Mouse (Mus musculus): ENCODE measurements at regions not wholly inside any gene's neighbourhood (a gene's known extent, or its start where the extent isn't known, plus 50 kb on each side); places are given as distances from the start of the nearest gene placed in this dataset.

DNA sequence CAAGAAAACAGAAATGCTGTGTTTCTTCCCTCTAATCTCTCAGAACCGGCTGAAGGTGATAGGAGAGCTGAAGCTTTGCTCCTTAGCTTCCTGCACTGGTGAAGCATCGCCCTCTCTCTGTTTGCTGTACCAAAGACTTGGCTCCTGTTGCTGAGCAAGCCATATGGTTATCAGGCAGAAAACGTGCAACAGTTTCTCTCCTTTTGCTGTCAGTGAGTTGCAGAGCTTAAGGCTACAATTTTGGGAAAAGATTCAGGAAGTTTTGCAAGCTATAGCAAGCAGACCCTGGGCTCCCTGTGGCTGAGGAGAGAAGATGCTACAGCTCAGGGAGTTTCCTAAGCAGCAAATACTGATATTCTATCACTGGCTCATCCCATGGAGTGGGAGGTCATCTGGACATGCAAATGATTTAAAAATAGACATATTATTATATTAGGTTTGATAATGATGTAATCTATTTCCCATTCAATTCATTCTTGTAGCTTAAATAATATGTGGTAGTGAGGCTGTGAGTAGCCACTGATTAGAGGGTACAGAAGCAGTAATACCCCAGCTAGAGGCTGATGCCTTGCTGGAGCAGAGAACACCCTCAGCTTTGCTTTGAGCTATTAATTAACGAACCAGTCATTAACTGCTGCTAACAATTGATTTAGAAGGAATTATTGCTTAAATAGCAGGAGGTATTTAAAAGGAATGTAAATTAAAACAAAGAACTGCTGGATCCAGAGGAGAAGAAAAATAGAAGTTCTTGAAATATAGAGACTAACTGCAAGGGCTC, 240.1 kb upstream of the Emcn start:
- no peak for DNase-seq (ENCODE audit: low spot score in 2 of 2)

DNA sequence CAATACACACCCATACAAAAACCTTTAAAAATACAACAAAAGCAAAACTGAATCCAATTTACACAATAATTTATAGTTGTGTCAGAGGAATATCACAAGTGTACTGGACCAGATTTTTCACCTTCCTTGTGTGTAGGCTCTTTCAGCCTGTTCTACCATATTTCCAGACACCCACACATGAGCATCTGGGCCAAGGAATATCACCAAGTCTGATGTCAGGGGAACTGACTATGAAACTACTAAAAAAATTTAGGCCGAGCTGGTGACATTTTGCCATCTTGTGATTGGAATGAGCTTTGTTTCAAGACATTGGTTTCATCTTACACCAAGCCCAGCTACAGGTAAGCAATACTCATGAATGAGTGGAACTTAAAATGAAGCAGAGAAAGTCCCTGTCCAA, 234.9 kb upstream of the Emcn start:
- DNase-seq (ENCODE audit: low spot score in 2 of 2) = no peak

DNA sequence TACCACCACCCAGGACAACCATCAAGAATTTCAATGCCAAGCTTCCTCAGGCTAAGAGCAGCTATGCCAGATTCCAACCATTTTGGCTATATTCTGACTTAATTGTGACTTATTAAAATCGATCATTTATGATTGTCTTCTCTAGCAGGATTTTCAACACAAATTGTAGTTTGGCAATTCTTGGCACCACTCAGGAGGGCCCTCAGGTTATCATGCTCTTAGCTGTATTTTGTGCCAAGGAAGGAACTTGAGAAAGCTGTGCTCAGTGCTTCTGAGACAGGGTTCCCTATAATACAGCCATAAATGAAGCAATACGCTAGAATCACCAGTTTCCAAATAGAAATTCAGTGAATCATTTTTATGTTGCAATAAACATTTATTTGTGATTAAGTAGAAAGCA, 232.7 kb upstream of the Emcn start:
- DNase-seq (ENCODE audit: low spot score in 2 of 2) = no peak

DNA sequence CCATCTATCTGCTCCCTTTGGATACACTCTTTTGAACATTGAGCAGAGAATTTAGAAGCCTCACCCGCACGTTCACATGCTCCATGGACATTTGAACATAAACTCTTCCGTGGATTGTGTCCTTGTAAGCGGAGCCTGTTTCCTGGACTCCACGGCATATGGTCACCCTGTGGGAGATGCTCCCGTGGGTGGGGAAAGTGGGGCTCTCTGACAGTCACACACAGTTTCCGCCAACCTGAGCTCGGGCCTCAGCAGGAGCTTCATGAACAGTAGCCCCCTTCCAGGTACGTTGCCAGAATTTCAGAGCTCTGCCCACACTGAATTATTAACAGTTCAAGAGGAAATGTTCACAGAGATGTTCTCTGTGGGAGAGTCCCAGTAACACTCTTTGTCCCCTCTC, 231.1 kb upstream of the Emcn start:
- no peak for DNase-seq (ENCODE audit: low spot score in 2 of 2)

DNA sequence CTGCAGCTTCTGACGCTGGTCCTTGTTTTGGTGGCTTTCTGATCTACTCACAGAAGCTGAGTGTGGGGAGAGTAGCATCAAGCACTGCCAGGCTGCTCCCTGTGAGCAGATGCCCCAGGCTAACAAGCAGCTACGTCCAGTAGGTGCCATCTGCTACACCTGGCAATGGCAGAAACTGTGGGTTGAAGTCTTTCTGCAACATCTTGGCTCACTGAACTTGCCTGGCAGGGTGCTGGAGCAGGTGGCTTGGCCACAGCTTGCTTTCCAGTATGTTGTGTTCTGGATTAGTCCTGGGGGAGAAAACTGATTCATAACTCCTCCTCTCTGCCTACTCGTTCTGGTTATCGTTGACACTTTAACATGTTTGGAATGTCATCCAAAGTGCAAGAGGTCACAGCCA, 230.4 kb upstream of the Emcn start:
- no peak for DNase-seq (ENCODE audit: low spot score in 2 of 2)

DNA sequence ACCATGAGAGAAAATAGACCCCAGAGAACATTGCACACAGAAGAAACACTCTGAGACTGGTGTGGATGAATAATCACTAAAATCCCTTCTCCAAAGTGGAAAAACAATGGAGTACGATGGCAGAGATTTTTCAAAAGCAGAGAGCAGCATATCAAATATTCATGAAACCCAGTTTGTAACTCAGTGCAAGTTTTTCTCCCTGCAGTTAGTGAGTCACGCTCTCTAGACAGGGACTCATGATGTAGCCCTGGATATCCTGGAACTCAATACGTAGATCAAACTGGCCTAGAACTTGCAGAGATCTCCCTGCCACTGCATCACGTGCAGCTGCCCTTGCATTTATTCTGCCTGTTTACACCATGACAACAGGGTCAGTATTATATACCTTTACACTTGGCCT, 210.9 kb upstream of the Emcn start:
- DNase-seq (ENCODE audit: low spot score in 2 of 2) = no peak

DNA sequence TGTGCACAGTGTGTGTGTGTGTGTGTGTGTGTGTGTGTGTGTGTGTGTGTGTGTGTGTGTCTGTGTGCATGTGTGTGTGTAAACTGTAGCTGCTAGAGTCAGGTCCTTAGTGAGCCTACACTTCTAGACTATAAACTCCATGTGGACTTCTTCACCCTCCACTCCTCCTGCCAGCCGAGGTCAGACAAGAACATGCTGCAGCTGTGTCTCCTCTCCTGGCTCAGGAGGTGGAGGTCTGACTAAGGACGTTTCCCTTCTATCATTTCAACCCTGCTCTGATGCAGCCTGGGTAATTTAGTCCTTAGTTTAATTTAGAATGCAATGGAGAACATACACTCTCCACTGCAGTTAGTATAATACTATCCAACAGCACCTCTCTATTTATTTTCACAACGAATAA, 198.8 kb upstream of the Emcn start:
- no peak for DNase-seq (ENCODE audit: low spot score in 2 of 2)

DNA sequence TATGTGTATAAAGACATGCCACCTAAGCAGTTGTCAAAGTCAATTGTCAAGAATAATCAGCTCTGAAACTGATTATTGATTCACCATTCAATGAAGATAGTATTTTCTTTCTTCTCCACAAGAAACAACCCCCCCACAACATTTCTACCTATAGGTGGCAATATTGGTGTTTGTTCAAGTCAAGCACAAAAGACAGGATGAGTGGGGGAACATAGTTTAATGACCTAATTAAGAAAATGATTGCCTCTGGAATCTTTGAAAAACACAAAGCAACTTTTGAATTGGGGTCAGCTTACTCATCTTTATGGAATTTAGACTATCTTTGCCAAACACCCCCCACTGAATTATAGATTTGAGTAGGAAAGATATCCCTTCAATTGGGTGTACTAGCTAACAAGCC, 194.8 kb upstream of the Emcn start:
- no peak for DNase-seq (ENCODE audit: low spot score in 2 of 2)

DNA sequence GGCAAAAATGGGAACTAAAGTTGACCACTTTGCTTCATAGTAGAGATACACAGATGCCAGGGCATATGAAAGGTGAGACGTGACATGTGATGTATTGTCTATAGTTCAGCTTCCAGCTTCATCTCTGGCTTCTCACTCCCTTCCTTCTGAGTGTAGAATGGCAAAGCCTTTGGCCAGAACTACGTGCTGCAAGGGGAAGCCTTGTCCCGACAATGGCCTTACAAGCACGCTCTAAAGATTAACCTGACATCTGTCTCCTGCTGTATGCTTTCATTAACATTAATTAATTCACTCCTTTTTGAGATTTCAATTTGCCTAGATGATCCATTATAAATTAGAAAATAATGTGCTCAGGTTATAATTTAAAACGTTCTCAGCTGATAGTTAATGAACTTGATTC, 193.5 kb upstream of the Emcn start:
- DNase-seq (ENCODE audit: low spot score in 2 of 2) = no peak

DNA sequence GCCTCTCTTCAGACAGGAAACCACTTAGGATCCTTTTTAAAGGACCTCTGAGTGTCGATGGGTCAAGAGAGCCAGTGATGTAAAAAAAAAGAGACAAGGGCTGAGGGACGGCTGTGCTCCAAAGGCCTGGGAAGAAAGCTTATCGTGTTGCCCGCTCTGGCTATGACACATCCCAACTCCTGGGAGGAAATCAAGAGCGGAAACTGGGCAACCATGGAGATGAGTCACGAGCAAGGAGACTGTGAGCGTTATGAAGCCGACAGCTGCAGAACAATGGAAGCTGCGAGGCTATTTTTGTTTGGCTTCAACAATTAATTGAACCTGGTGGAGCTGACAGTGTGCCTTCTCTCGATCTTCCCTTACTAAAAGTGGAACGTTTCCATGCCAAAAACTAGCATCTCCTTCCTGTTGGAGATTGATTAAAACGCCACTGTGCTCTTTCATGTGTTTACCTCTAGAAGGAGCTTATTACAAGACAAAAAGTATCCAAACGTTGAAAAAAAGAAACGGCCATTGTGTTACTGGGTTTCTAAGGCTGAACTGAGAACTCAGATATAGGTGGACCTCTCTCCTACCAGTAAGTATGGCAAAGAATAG, 190.4 kb upstream of the Emcn start:
- peak in 1 of 2 experiments; percentile 4 for DNase-seq (ENCODE audit: low spot score in 2 of 2)

DNA sequence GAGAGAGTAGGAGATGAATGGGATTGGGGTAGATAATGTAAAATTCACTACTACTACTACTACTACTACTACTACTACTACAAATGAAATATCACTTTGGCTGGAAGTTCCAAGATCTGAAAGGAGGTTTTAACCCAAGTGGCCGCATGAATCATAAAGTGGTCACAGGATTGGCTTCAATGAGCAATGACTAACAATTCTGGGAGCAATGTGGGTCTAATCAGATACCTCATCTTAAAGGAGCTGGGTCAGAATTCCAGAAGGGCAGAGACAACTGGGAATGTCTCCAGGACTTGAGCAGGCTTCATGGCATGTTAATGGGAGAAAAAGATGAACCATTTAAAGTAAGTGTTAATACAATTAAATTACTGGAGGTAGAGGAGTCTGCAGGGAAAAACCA, 189.4 kb upstream of the Emcn start:
- DNase-seq (ENCODE audit: low spot score in 2 of 2) = no peak

DNA sequence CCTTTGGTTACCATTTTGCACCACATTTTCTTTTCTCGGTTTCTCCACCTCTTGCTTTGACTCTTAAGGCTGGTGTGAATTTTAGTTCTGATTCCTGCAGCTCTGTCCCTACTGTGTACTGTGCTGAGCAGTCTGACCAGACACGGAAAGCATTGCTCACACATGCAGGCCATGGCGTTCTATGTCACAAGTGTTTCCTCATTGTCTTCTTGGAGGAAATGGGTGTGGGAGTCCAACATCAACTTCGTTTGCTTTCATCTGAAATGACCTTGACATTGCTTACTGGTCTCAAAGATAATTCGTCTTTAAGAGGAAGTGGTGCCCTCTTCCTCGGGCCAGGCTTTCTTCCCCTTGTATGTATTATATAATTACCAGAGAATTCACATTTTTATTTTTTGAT, 187.6 kb upstream of the Emcn start:
- DNase-seq (ENCODE audit: low spot score in 2 of 2) = no peak

DNA sequence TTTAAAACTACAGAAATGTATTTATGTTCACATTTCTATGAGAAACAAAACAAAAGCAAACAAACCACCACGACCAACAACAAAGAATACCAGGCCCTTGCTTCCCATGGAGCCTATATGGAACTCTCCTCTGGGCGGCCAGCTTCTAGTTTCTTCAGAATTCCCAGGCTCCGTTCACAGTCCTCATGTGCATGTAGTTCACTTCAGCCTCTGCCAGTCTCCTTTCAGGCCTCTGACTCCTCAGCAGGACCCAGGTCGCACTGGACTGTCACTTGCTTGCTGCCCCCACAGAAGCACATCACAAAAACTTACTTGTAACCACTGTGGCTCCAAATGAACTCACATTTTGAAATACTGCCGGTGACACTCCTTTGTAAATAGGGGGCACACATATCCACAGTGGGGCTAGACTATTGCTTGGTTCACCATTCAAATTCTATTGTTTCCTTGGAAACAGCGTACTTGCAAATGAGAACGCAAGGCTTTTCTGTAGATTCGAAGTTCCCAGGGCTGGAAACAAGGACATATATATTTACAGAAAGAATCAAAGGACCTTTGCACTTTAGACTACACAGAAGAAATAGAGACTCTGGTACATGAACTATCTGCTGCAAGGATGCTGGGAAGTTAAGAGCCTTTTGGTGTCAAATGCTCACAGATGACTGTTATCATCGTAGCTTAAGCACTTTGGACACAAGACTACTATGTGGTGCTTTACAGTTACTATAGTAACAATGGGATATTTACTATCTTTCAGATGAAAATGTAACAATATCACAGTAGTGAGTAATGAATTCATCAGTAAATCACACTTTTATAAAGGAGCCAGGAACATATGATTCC, 186.4 kb upstream of the Emcn start:
- DNase-seq (ENCODE audit: low spot score in 2 of 2) = no peak

DNA sequence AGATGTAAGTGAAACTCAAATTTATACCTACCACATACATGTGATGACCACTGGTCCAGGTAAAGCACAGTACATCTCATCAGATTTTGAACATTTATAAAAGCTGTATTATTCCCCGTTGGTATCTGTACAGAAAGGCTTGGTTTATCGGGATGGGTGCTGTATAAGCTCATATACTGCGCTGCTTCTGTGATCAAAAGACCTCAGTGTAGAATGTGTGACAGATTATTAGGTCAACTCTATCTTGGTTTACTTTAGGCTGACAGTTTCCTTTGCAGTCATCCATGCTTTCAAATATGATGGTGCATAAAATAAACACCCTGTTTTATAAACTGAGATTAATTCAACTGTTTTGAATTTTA, 185.8 kb upstream of the Emcn start:
- no peak for DNase-seq (ENCODE audit: low spot score in 2 of 2)

DNA sequence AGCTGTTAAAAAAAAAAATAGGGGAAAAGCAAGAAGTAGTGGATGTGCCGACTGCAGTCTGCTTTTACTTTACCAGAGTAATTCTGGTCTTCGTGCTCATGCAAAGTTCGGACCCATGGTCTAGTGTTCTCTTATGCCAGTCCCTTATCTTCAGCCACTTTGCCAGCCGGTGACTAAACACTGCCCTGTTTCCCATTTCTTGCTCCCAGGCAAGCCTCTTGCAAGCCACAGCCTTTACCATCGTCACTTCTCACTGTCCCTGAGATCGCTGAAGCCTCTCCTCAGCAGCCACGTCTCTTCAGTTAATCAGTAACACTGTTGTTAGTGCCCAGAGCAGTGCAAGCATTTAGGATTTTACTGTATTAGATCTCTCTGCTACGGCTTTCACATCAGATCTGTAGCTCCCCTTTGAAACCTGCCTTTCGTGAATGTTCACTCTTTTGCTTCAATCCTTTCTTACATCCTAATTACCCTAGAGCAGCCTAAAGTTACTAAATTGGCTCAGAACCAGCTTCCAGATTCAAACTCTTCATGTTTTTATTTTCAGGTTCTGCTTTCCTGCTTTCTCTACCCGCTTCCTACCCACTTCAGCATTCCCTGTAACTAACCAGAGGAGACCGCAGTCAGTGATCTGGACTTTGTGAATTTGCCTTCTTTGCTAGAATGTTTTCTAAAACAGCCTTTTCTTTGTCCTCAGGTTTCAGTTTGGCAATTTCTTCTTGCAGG, 184.5 kb upstream of the Emcn start:
- DNase-seq (ENCODE audit: low spot score in 2 of 2) = no peak

DNA sequence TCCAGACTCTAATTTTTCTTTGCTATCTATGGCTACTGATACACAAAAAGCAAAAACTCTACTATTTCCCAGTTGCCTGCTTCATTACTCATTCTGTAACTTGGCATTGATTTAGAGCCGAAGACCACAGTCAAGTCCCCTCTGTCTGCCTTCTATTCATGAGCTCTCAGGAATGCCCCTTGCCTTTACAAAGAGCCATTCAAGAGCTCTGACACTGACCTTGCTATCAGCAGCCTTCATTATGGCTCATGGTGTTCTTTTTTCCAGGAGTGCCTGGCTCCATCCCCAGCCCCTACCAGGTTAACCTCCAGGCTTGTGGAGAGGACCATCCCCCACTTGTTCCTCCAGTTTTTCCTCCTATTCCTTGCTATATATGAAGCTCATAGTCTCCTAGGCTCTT, 151.8 kb upstream of the Emcn start:
- no peak for DNase-seq (ENCODE audit: low spot score in 2 of 2)

DNA sequence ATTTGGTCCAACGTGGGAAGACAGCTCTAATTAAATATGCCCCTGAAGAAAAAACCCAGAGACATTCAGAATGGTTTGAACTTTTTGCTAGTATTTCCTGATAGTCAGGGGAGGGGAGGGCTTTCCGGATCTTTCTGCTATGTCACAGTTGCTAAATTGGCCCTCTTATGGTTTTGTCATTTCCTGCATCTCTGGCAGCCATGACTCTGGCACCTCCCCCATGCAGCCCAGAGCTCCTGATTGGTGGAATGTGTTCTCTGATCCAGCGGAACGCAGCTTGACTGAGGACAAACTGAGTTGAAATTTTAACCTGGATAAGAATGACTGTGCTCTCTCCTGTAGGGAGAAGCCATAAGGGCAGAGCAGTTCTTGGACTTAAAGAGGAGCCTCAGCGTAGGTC, 150.4 kb upstream of the Emcn start:
- DNase-seq (ENCODE audit: low spot score in 2 of 2) = no peak

DNA sequence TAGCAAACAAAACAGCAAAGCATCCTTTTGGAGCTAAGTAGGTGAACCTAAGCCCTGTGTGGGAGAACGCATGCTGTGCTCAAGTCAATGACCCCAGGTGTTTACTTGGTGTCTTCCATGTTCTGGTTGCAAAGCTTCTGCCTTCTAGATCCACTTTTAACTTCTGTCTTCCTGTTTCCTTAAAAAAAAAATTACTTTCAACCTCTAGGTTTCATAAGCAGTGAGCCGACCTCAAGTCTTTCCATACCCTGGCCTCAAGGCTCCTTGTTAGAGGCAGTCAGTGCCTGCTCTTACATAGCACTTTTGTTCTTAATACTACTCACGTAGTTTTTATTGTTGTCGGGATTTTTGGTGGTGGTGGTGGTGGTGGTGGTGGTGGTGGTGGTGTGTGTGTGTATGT, 149.9 kb upstream of the Emcn start:
- DNase-seq (ENCODE audit: low spot score in 2 of 2) = no peak

DNA sequence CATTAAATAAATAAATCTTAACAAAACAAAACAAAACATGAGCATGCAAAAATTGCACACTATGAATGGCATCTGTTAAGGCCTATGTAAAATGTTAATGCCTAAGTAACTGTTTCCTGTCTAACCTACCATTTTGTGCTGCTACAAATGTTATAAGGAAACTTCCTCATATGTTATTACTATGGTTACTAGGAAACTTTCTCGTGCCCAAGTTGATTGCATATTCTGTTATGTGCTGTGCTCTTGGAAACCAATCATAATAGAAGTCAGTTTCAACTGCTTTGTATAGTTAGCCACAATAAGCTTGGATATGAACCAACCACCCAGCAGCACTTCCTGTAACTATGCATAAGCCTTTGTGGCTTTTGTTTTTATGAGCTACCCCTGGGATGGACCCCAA, 147.0 kb upstream of the Emcn start:
- DNase-seq (ENCODE audit: low spot score in 2 of 2) = no peak

DNA sequence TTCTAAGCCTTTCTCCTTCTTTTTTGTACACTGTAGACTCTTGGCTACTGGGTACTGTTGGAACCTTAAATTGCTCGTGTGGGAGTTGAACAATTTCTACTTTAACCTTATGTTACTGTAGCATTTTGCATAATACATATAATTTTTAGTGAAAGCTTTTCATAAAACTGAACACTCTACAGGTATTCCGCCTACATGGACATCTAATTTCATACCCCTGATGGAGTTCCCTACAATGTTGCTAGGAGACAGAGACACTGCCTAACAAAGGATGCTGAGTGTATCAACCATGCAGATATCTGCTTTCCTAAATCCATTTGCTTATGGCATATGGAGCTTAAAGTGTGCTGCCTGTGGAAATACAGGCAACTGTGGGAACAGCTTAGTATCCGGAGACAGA, 129.2 kb upstream of the Emcn start:
- no peak for DNase-seq (ENCODE audit: low spot score in 2 of 2)

DNA sequence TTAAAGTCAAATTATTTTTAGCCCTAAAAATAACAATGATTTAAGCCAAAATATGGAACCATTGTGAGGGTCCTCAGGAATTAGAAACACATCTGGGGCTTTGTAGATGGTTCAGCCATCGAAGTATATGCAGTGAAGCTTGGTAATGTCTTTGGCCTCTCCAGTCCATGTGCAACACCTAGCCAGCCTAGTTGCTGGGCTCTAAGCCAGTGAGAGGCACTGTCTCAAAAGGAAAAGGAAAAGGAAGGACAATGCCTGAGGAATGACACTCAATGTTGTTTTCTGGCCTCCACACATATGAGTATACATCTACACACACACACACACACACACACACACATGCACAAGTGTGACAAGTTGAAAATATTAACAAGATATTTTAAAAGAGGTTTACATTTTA, 124.8 kb upstream of the Emcn start:
- no peak for DNase-seq (ENCODE audit: low spot score in 2 of 2)

DNA sequence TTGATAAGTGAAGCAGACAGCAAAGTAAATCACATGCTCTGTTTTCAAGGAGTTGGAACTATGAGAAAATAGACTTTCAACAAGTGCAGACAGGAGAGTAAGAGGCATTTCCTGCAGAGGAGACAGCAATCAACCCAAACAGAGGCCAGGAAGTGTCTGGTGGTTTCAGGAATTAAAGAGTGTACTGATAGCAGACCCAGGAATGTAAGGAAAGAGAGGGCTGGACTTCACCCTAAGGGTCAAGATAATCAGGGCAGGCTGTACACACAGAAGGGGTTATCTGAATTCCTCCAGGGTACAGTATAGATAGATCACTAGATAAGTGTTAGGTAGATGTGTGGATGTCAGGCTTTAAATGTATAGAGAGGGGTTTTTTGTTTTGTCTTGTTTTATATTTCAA, 123.6 kb upstream of the Emcn start:
- DNase-seq (ENCODE audit: low spot score in 2 of 2) = no peak
